Mouse (Mus musculus): ENCODE measurements around the gene Plekhg5. TPM values are rescaled to one million over a fixed set of nuclear protein-coding genes. Genes with fewer than 3 reads are reported as not detected.

Gene Plekhg5
- total RNA-seq, 4 experiments from 2014 or later, result 123 to 164 (median 145) TPM

GRCm38 (mm10) chr4:152125161-152126025 is 53.1 kb downstream of the Plekhg5 start:
- no peak for DNase-seq (ENCODE audit: low spot score in 2 of 2)

GRCm38 (mm10) chr4:152126026-152126920 is 54.0 kb downstream of the Plekhg5 start:
- no peak for DNase-seq (ENCODE audit: low spot score in 2 of 2)

GRCm38 (mm10) chr4:152127884-152128283 is 55.6 kb downstream of the Plekhg5 start:
- no peak for DNase-seq (ENCODE audit: low spot score in 2 of 2)

- no peak for DNase-seq (ENCODE audit: low spot score in 2 of 2)
These were observed 56.5 kb downstream of the Plekhg5 start for GRCm38 (mm10) chr4:152128784-152129183.

- no peak for DNase-seq (ENCODE audit: low spot score in 2 of 2)
These were observed 57.2 kb downstream of the Plekhg5 start for GRCm38 (mm10) chr4:152129395-152129930.

- no peak for DNase-seq (ENCODE audit: low spot score in 2 of 2)
These were observed 58.7 kb downstream of the Plekhg5 start for GRCm38 (mm10) chr4:152130771-152131653.

GRCm38 (mm10) chr4:152131809-152132771 is 59.8 kb downstream of the Plekhg5 start:
- DNase-seq (ENCODE audit: low spot score in 2 of 2), result no peak

- DNase-seq (ENCODE audit: low spot score in 2 of 2), result no peak
These were observed 60.5 kb downstream of the Plekhg5 start for GRCm38 (mm10) chr4:152132772-152133169.

GRCm38 (mm10) chr4:152133213-152133612 is 60.9 kb downstream of the Plekhg5 start:
- DNase-seq (ENCODE audit: low spot score in 2 of 2), result no peak

GRCm38 (mm10) chr4:152134507-152134906 is 62.2 kb downstream of the Plekhg5 start:
- DNase-seq (ENCODE audit: low spot score in 2 of 2), result no peak

GRCm38 (mm10) chr4:152135363-152135762 is 63.1 kb downstream of the Plekhg5 start:
- DNase-seq (ENCODE audit: low spot score in 2 of 2), result no peak

- DNase-seq (ENCODE audit: low spot score in 2 of 2), result no peak
These were observed 64.0 kb downstream of the Plekhg5 start for GRCm38 (mm10) chr4:152136112-152136875.

GRCm38 (mm10) chr4:152136876-152137250 is 64.6 kb downstream of the Plekhg5 start:
- DNase-seq (ENCODE audit: low spot score in 2 of 2), result no peak

- peak in 1 of 2 experiments; percentile 67 for DNase-seq (ENCODE audit: low spot score in 2 of 2)
These were observed 66.4 kb downstream of the Plekhg5 start for GRCm38 (mm10) chr4:152138497-152139260.

GRCm38 (mm10) chr4:152140441-152140840 is 68.1 kb downstream of the Plekhg5 start:
- no peak for DNase-seq (ENCODE audit: low spot score in 2 of 2)

- DNase-seq (ENCODE audit: low spot score in 2 of 2), result no peak
These were observed 69.3 kb downstream of the Plekhg5 start for GRCm38 (mm10) chr4:152141521-152142135.

- DNase-seq (ENCODE audit: low spot score in 2 of 2), result no peak
These were observed 71.3 kb downstream of the Plekhg5 start for GRCm38 (mm10) chr4:152143632-152144031.

GRCm38 (mm10) chr4:152145473-152145872 is 73.2 kb downstream of the Plekhg5 start:
- DNase-seq (ENCODE audit: low spot score in 2 of 2), result no peak

Data from layer of hippocampus, adult 8-10 months (tissue).